Mouse (Mus musculus): ENCODE data around the gene Cbx2. TPM values are rescaled to one million over a fixed set of nuclear protein-coding genes. Genes with fewer than 3 reads are reported as not detected.

Cbx2 gene
- polyA plus RNA-seq, 1 experiment from 2014 or later: 16.5 TPM

- Histone ChIP-seq H3K4me2 (ENCODE audit: low read depth, low read length) (peak overlapping the region; percentile 48), H3K9ac (ENCODE audit: low read length) (peak overlapping the region; percentile 36; the same call in 1 of the 2 replicates), H3K9me3 (replicated peaks; ENCODE audit: control insufficient read depth, low read length) (no peaks in the 10 kb centered on the region), H3K27me3 (ENCODE audit: control insufficient read depth, insufficient read depth, low read length) (peaks cover 49% of the 10 kb centered on the region), H3K4me1 (ENCODE audit: control insufficient read depth, insufficient read depth, low read length) (peaks cover 10% of the 10 kb centered on the region), H3K27ac (ENCODE audit: low read length) (no peak overlapping the region), H3K4me3 (replicated peaks; ENCODE audit: low read length) (peak overlapping the region; percentile 35), H3K36me3 (ENCODE audit: control insufficient read depth, insufficient read depth, low read length) (no peaks in the 10 kb centered on the region)
- 3% methylated on average over 26 of the region's 26 CpGs for WGBS
- ATAC-seq (ENCODE audit: insufficient read depth, low FRiP score): peak; percentile 65; the same call in 1 of the 2 replicates
Measured at GRCm38 (mm10) chr11:119033874-119034558, 11.3 kb downstream of the Cbx2 start.

- Histone ChIP-seq H3K4me1 (ENCODE audit: control insufficient read depth, insufficient read depth, low read length) (peaks cover 16% of the 10 kb centered on the region), H3K27me3 (ENCODE audit: control insufficient read depth, insufficient read depth, low read length) (peaks cover 53% of the 10 kb centered on the region), H3K4me3 (replicated peaks; ENCODE audit: low read length) (peak overlapping the region; percentile 35), H3K9ac (ENCODE audit: low read length) (peak overlapping the region; percentile 36; the same call in 1 of the 2 replicates), H3K36me3 (ENCODE audit: control insufficient read depth, insufficient read depth, low read length) (no peaks in the 10 kb centered on the region), H3K27ac (ENCODE audit: low read length) (no peak overlapping the region), H3K9me3 (replicated peaks; ENCODE audit: control insufficient read depth, low read length) (no peaks in the 10 kb centered on the region), H3K4me2 (ENCODE audit: low read depth, low read length) (peak overlapping the region; percentile 48)
- ATAC-seq (ENCODE audit: insufficient read depth, low FRiP score): no peak
- 9% methylated on average over 19 of the region's 19 CpGs for WGBS
Measured at GRCm38 (mm10) chr11:119034635-119035034, 11.9 kb downstream of the Cbx2 start.

GRCm38 (mm10) chr11:119035094-119035685 is 12.4 kb downstream of the Cbx2 start:
- Histone ChIP-seq H3K27ac (ENCODE audit: low read length) (no peak overlapping the region), H3K4me3 (replicated peaks; ENCODE audit: low read length) (no peak overlapping the region), H3K27me3 (ENCODE audit: control insufficient read depth, insufficient read depth, low read length) (peaks cover 53% of the 10 kb centered on the region), H3K4me1 (ENCODE audit: control insufficient read depth, insufficient read depth, low read length) (peaks cover 22% of the 10 kb centered on the region), H3K4me2 (ENCODE audit: low read depth, low read length) (no peak overlapping the region), H3K9me3 (replicated peaks; ENCODE audit: control insufficient read depth, low read length) (no peaks in the 10 kb centered on the region), H3K9ac (ENCODE audit: low read length) (no peak overlapping the region), H3K36me3 (ENCODE audit: control insufficient read depth, insufficient read depth, low read length) (no peaks in the 10 kb centered on the region)
- WGBS: 8% methylated on average over 21 of the region's 21 CpGs
- ATAC-seq (ENCODE audit: insufficient read depth, low FRiP score): no peak

- H3K27me3 ChIP-seq (ENCODE audit: control insufficient read depth, insufficient read depth, low read length): peaks cover 53% of the 10 kb centered on the region
Measured at GRCm38 (mm10) chr11:119035686-119036165, 13.0 kb downstream of the Cbx2 start.

GRCm38 (mm10) chr11:119036447-119036846 is 13.7 kb downstream of the Cbx2 start:
- 13% methylated on average over 15 of the region's 15 CpGs for WGBS

More at GRCm38 (mm10) chr11:119035686-119036165, 13.0 kb downstream of the Cbx2 start:
- no peak for ATAC-seq (ENCODE audit: insufficient read depth, low FRiP score)
- no peaks in the 10 kb centered on the region for H3K36me3 ChIP-seq (ENCODE audit: control insufficient read depth, insufficient read depth, low read length)
- 13% methylated on average over 21 of the region's 21 CpGs for WGBS
- H3K4me3 ChIP-seq (replicated peaks; ENCODE audit: low read length): no peak overlapping the region
- H3K9me3 ChIP-seq (replicated peaks; ENCODE audit: control insufficient read depth, low read length): no peaks in the 10 kb centered on the region
- peaks cover 23% of the 10 kb centered on the region for H3K4me1 ChIP-seq (ENCODE audit: control insufficient read depth, insufficient read depth, low read length)
- H3K9ac ChIP-seq (ENCODE audit: low read length): no peak overlapping the region
- no peak overlapping the region for H3K27ac ChIP-seq (ENCODE audit: low read length)
- H3K4me2 ChIP-seq (ENCODE audit: low read depth, low read length): no peak overlapping the region

GRCm38 (mm10) chr11:119036934-119037779 is 14.4 kb downstream of the Cbx2 start:
- WGBS: 7% methylated on average over 57 of the region's 57 CpGs
- Histone ChIP-seq H3K27me3 (ENCODE audit: control insufficient read depth, insufficient read depth, low read length) (peaks cover 61% of the 10 kb centered on the region), H3K9me3 (replicated peaks; ENCODE audit: control insufficient read depth, low read length) (no peaks in the 10 kb centered on the region), H3K4me2 (ENCODE audit: low read depth, low read length) (peak overlapping the region; percentile 61), H3K4me3 (replicated peaks; ENCODE audit: low read length) (peak overlapping the region; percentile 50), H3K27ac (ENCODE audit: low read length) (no peak overlapping the region), H3K36me3 (ENCODE audit: control insufficient read depth, insufficient read depth, low read length) (no peaks in the 10 kb centered on the region), H3K9ac (ENCODE audit: low read length) (peak overlapping the region; percentile 65), H3K4me1 (ENCODE audit: control insufficient read depth, insufficient read depth, low read length) (peaks cover 31% of the 10 kb centered on the region)
- ATAC-seq (ENCODE audit: insufficient read depth, low FRiP score): no peak

More at GRCm38 (mm10) chr11:119036447-119036846, 13.7 kb downstream of the Cbx2 start:
- Histone ChIP-seq H3K4me3 (replicated peaks; ENCODE audit: low read length) (no peak overlapping the region), H3K27me3 (ENCODE audit: control insufficient read depth, insufficient read depth, low read length) (peaks cover 54% of the 10 kb centered on the region), H3K4me1 (ENCODE audit: control insufficient read depth, insufficient read depth, low read length) (peaks cover 23% of the 10 kb centered on the region), H3K36me3 (ENCODE audit: control insufficient read depth, insufficient read depth, low read length) (no peaks in the 10 kb centered on the region), H3K4me2 (ENCODE audit: low read depth, low read length) (no peak overlapping the region), H3K9me3 (replicated peaks; ENCODE audit: control insufficient read depth, low read length) (no peaks in the 10 kb centered on the region), H3K27ac (ENCODE audit: low read length) (no peak overlapping the region), H3K9ac (ENCODE audit: low read length) (no peak overlapping the region)
- ATAC-seq (ENCODE audit: insufficient read depth, low FRiP score): no peak

GRCm38 (mm10) chr11:119037780-119038401 is 15.1 kb downstream of the Cbx2 start:
- Histone ChIP-seq H3K4me1 (ENCODE audit: control insufficient read depth, insufficient read depth, low read length) (peaks cover 37% of the 10 kb centered on the region), H3K9ac (ENCODE audit: low read length) (peak overlapping the region; percentile 65; the same call in 1 of the 2 replicates), H3K36me3 (ENCODE audit: control insufficient read depth, insufficient read depth, low read length) (no peaks in the 10 kb centered on the region), H3K4me2 (ENCODE audit: low read depth, low read length) (peak overlapping the region; percentile 61), H3K27ac (ENCODE audit: low read length) (no peak overlapping the region), H3K9me3 (replicated peaks; ENCODE audit: control insufficient read depth, low read length) (no peaks in the 10 kb centered on the region), H3K4me3 (replicated peaks; ENCODE audit: low read length) (peak overlapping the region; percentile 50), H3K27me3 (ENCODE audit: control insufficient read depth, insufficient read depth, low read length) (peaks cover 64% of the 10 kb centered on the region)
- ATAC-seq (ENCODE audit: insufficient read depth, low FRiP score): no peak
- 33% methylated on average over 18 of the region's 18 CpGs for WGBS

- Histone ChIP-seq H3K4me1 (ENCODE audit: control insufficient read depth, insufficient read depth, low read length) (peaks cover 39% of the 10 kb centered on the region), H3K36me3 (ENCODE audit: control insufficient read depth, insufficient read depth, low read length) (no peaks in the 10 kb centered on the region), H3K27me3 (ENCODE audit: control insufficient read depth, insufficient read depth, low read length) (peaks cover 72% of the 10 kb centered on the region), H3K4me2 (ENCODE audit: low read depth, low read length) (no peak overlapping the region), H3K9me3 (replicated peaks; ENCODE audit: control insufficient read depth, low read length) (no peaks in the 10 kb centered on the region), H3K9ac (ENCODE audit: low read length) (no peak overlapping the region), H3K4me3 (replicated peaks; ENCODE audit: low read length) (no peak overlapping the region), H3K27ac (ENCODE audit: low read length) (no peak overlapping the region)
- WGBS: 69% methylated on average over 22 of the region's 22 CpGs
- no peak for ATAC-seq (ENCODE audit: insufficient read depth, low FRiP score)
Measured at GRCm38 (mm10) chr11:119038744-119039484, 16.2 kb downstream of the Cbx2 start.

Measured in stomach, embryonic 16.5 days (tissue).